ENCODE assay signal across 25 mouse cellular contexts in the genomic region with DNA sequence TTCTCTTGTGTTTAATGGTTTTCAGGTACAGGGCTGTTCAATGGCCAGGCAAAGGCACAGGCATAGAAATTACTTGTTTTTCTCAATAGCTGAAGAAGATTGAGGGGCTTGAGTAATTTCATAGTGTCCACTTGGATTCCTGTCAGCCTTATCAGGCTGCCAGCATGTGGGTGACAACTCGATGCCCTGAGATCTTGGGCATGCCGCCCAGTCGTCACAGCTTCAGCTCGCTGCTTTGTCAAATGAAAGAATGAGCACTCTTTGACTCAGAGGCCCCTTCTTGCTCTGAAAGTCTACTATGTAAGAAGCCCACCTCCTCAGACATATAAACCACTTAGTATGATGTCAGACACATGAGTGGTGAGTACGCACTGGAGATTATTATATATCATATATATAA.
DNase-seq lines count a peak whose midpoint lies in the region; ATAC-seq and TF ChIP-seq lines count a peak whose summit lies in the region.
"Had no signal": no experiment of that assay in that cellular context is flagged by ENCODE, and none has a peak within 500 bp of the region (broad histone marks: within the 10 kb centered on the region; RNA-seq: fewer than 3 reads in every experiment).

No protein-coding gene starts in this region.

- no peaks in the 10 kb centered on the region for H3K36me3 ChIP-seq in hindbrain, embryonic 16.5 days (ENCODE audit: control insufficient read depth, insufficient read depth, low read length)
- no peaks in the 10 kb centered on the region for H3K36me3 ChIP-seq in hindbrain, embryonic 13.5 days
- H3K36me3 ChIP-seq in midbrain, postnatal 0 days (ENCODE audit: insufficient read depth, low read length): no peaks in the 10 kb centered on the region
- H3K36me3 ChIP-seq in midbrain, embryonic 11.5 days (ENCODE audit: control insufficient read depth, insufficient read depth, low read length): no peaks in the 10 kb centered on the region
- H3K36me3 ChIP-seq: heart, embryonic 10.5 days; heart, embryonic 15.5 days; hindbrain, embryonic 12.5 days; neural tube, embryonic 15.5 days had no signal

- DNase-seq in cerebellum, postnatal 36 days: peak; percentile 38 to 42
- no peak for DNase-seq in cerebellum, adult 11 months
- peak; percentile 60 for DNase-seq in midbrain, postnatal 0 days (ENCODE audit: low spot score)
- DNase-seq in midbrain, embryonic 11.5 days (ENCODE audit: low spot score, missing footprints): no peak
- no peak for DNase-seq in thymus, adult 18-20 months
- DNase-seq: adrenal gland, postnatal 36 days; B cell, adult 2 months; kidney, adult 11 months; kidney, postnatal 14 days; liver; lung, adult 2 months; lung, postnatal 10 days; retina, postnatal 1 day; spleen, adult 18-20 months; thymus, postnatal 25 days had no signal

- 64% methylated on average over 5 of the region's 5 CpGs for WGBS in hindbrain, embryonic 16.5 days
- WGBS in hindbrain, embryonic 13.5 days: 80% methylated on average over 5 of the region's 5 CpGs
- 72% methylated on average over 5 of the region's 5 CpGs for WGBS in midbrain, postnatal 0 days
- 86% methylated on average over 5 of the region's 5 CpGs for WGBS in midbrain, embryonic 11.5 days

- H3K27ac ChIP-seq in hindbrain, embryonic 16.5 days (ENCODE audit: low read depth, low read length): no peak overlapping the region
- H3K27ac ChIP-seq in hindbrain, embryonic 13.5 days: no peak overlapping the region
- H3K27ac ChIP-seq in midbrain, postnatal 0 days (ENCODE audit: low read depth, low read length): no peak overlapping the region
- no peak overlapping the region for H3K27ac ChIP-seq in midbrain, embryonic 11.5 days (ENCODE audit: low read depth, low read length)
- H3K27ac ChIP-seq: heart, embryonic 10.5 days; heart, embryonic 15.5 days; hindbrain, embryonic 12.5 days; left cerebral cortex, adult 2 months; liver, embryonic 14.5 days; macrophage had no signal

- no peak overlapping the region for H3K4me2 ChIP-seq in hindbrain, embryonic 16.5 days (ENCODE audit: low read length)
- H3K4me2 ChIP-seq in hindbrain, embryonic 13.5 days: no peak overlapping the region
- H3K4me2 ChIP-seq in midbrain, postnatal 0 days (ENCODE audit: low read depth, low read length, poor library complexity, severe bottlenecking): no peak overlapping the region
- no peak overlapping the region for H3K4me2 ChIP-seq in midbrain, embryonic 11.5 days
- H3K4me2 ChIP-seq: heart, embryonic 15.5 days; hindbrain, embryonic 12.5 days had no signal

- no peaks in the 10 kb centered on the region; the same call in 1 of the 2 replicates for H3K4me1 ChIP-seq in hindbrain, embryonic 16.5 days (ENCODE audit: control insufficient read depth, insufficient read depth, low read depth, low read length)
- H3K4me1 ChIP-seq in hindbrain, embryonic 13.5 days (replicated peaks): no peaks in the 10 kb centered on the region
- H3K4me1 ChIP-seq in midbrain, postnatal 0 days (ENCODE audit: insufficient read depth, low read length): no peaks in the 10 kb centered on the region
- no peaks in the 10 kb centered on the region for H3K4me1 ChIP-seq in midbrain, embryonic 11.5 days (ENCODE audit: control insufficient read depth, insufficient read depth, low read length)
- H3K4me1 ChIP-seq: heart, embryonic 10.5 days; heart, embryonic 15.5 days; hindbrain, embryonic 12.5 days had no signal

- no peak for TF ChIP-seq CTCF in midbrain, postnatal 0 days (IDR thresholded peaks at IDR 0.05)

- 0 out of 2 replicates have a peak, but pooled peaks cover 2% of the 10 kb centered on the region for H3K9me3 ChIP-seq in hindbrain, embryonic 16.5 days (ENCODE audit: control insufficient read depth, low read length)
- no peaks in the 10 kb centered on the region for H3K9me3 ChIP-seq in hindbrain, embryonic 13.5 days
- H3K9me3 ChIP-seq in midbrain, postnatal 0 days (ENCODE audit: low read length): no peaks in the 10 kb centered on the region
- no peaks in the 10 kb centered on the region for H3K9me3 ChIP-seq in midbrain, embryonic 11.5 days (ENCODE audit: control insufficient read depth, low read length)
- H3K9me3 ChIP-seq: heart, embryonic 10.5 days; heart, embryonic 15.5 days; hindbrain, embryonic 12.5 days; neural tube, embryonic 15.5 days had no signal

- ATAC-seq in hindbrain, embryonic 16.5 days: peak; percentile 37; the same call in 1 of the 2 replicates
- ATAC-seq in hindbrain, embryonic 13.5 days (ENCODE audit: low FRiP score): no peak
- no peak for ATAC-seq in midbrain, postnatal 0 days (ENCODE audit: low FRiP score)
- ATAC-seq in midbrain, embryonic 11.5 days (ENCODE audit: low FRiP score): no peak
- ATAC-seq: inflammation-experienced regulatory T-cells, adult 6 months had no signal

- H3K9ac ChIP-seq in hindbrain, embryonic 16.5 days (ENCODE audit: low read depth, low read length): no peak overlapping the region
- no peak overlapping the region for H3K9ac ChIP-seq in hindbrain, embryonic 13.5 days
- no peak overlapping the region for H3K9ac ChIP-seq in midbrain, postnatal 0 days (replicated peaks; ENCODE audit: low read length, poor library complexity, severe bottlenecking)
- no peak overlapping the region for H3K9ac ChIP-seq in midbrain, embryonic 11.5 days (ENCODE audit: low read length)
- H3K9ac ChIP-seq: heart, embryonic 15.5 days; hindbrain, embryonic 12.5 days; liver, embryonic 14.5 days; neural tube, embryonic 15.5 days had no signal

- no peak overlapping the region for H3K4me3 ChIP-seq in hindbrain, embryonic 16.5 days (ENCODE audit: low read length)
- H3K4me3 ChIP-seq in hindbrain, embryonic 13.5 days: no peak overlapping the region
- H3K4me3 ChIP-seq in midbrain, postnatal 0 days (ENCODE audit: low read depth, low read length): no peak overlapping the region
- no peak overlapping the region for H3K4me3 ChIP-seq in midbrain, embryonic 11.5 days (ENCODE audit: low read depth, low read length)
- H3K4me3 ChIP-seq: heart, embryonic 10.5 days; heart, embryonic 15.5 days; hindbrain, embryonic 12.5 days; left cerebral cortex, adult 2 months; neural tube, embryonic 15.5 days had no signal

- no peaks in the 10 kb centered on the region for H3K27me3 ChIP-seq in hindbrain, embryonic 16.5 days (replicated peaks; ENCODE audit: control insufficient read depth, insufficient read depth, low read length)
- no peaks in the 10 kb centered on the region for H3K27me3 ChIP-seq in hindbrain, embryonic 13.5 days
- H3K27me3 ChIP-seq in midbrain, postnatal 0 days (ENCODE audit: insufficient read depth, low read length): no peaks in the 10 kb centered on the region
- H3K27me3 ChIP-seq in midbrain, embryonic 11.5 days (ENCODE audit: control insufficient read depth, insufficient read depth, low read length): no peaks in the 10 kb centered on the region
- H3K27me3 ChIP-seq: heart, embryonic 15.5 days; hindbrain, embryonic 12.5 days; neural tube, embryonic 15.5 days had no signal

Comparison
In these comparisons a context has a peak if more than half of its experiments do, and no peak if none do; other contexts are left out.
1. DNase-seq: peak in cerebellum, postnatal 36 days (2 of 2) and midbrain, postnatal 0 days (single experiment); none in cerebellum, adult 11 months (single experiment), midbrain, embryonic 11.5 days (single experiment) and thymus, adult 18-20 months (0 of 2).